Mouse (Mus musculus) thymus, adult 2 months (tissue): ENCODE results near the gene Vgll4. TPM values are rescaled to one million over a fixed set of nuclear protein-coding genes. Genes with fewer than 3 reads are reported as not detected.

Experiments
- DNase-seq: peaks from one replicate; pipeline ENCODE4 v3.0.0; 2021
- H3K27ac ChIP-seq: fragments of 200-500 bp; 2 replicates; pipeline ENCODE4 v1.5.1; 2012; ENCODE audit warnings: low read length, control low read depth; ENCODE audit not compliant: control insufficient read depth, insufficient read depth
- H3K27me3 ChIP-seq: fragments of 200-500 bp; 2 replicates; pipeline ENCODE4 v1.6.1; 2012; ENCODE audit warnings: mild to moderate bottlenecking, low read length, moderate library complexity, mixed read lengths; ENCODE audit not compliant: control insufficient read depth, insufficient read depth
- H3K36me3 ChIP-seq: fragments of 200-500 bp; 2 replicates; pipeline ENCODE4 v1.6.1; 2012; ENCODE audit warnings: mild to moderate bottlenecking, low read length, moderate library complexity; ENCODE audit not compliant: control insufficient read depth, insufficient read depth
- H3K4me1 ChIP-seq: fragments of 200-500 bp; replicated peaks from 2 replicates; pipeline ENCODE4 v1.6.1; 2012; ENCODE audit warnings: low read length; ENCODE audit not compliant: control insufficient read depth, insufficient read depth
- H3K4me3 ChIP-seq: fragments of 200-500 bp; 2 replicates; pipeline ENCODE4 v1.5.1; 2012; ENCODE audit warnings: mild to moderate bottlenecking, low read length, control low read depth, moderate library complexity; ENCODE audit not compliant: control insufficient read depth, insufficient read depth
- CTCF ChIP-seq: fragments of 200-500 bp; IDR thresholded peaks from 2 replicates; pipeline ENCODE4 v1.5.1; 2012; ENCODE audit warnings: mild to moderate bottlenecking, control low read depth, low read length, moderate library complexity, borderline replicate concordance; ENCODE audit not compliant: control insufficient read depth, poor library complexity, insufficient read depth; ENCODE audit errors: extremely low read depth
- POLR2A ChIP-seq: fragments of 200-500 bp; IDR thresholded peaks from 2 replicates; pipeline ENCODE4 v1.6.1; 2012; ENCODE audit warnings: mild to moderate bottlenecking, low read length, control low read depth, moderate library complexity; ENCODE audit not compliant: control insufficient read depth, poor library complexity, insufficient read depth; ENCODE audit errors: extremely low read depth
- WGBS: fragments of 180-500 bp; shearing (Covaris S2); methylation state at CpG from one replicate; pipeline ENCODE4 v1.1.7; 2018; 5-methylcytosine and 5-hydroxymethylcytosine counted together
- polyA plus RNA-seq: library from polyadenylated mRNA; depleted of rRNA; stranded (reverse); fragments of >200 nt; gene quantifications from 2 replicates; pipeline ENCODE4 v1.2.3, GENCODE M21; 2012

Gene Vgll4
- polyA plus RNA-seq, 1 experiment: 107 TPM

GRCm38 (mm10) chr6:114979715-114980114 lies 9.9 kb upstream of the Vgll4 start:
- Histone ChIP-seq H3K27ac (no peak overlapping the region), H3K36me3 (no peaks in the 10 kb centered on the region), H3K4me1 (no peaks in the 10 kb centered on the region), H3K4me3 (no peak overlapping the region), H3K27me3 (no peaks in the 10 kb centered on the region)
- 55% methylated on average over 1 of the region's 1 CpGs for WGBS
- TF ChIP-seq POLR2A (no peak), CTCF (no peak)
- no peak for DNase-seq

- DNase-seq: no peak
- no peak overlapping the region for H3K4me3 ChIP-seq
- TF ChIP-seq CTCF (no peak), POLR2A (no peak)
- no peak overlapping the region for H3K27ac ChIP-seq
- no peaks in the 10 kb centered on the region for H3K4me1 ChIP-seq
- no peaks in the 10 kb centered on the region for H3K27me3 ChIP-seq
- no peaks in the 10 kb centered on the region for H3K36me3 ChIP-seq
- 93% methylated on average over 7 of the region's 7 CpGs for WGBS
Measured at GRCm38 (mm10) chr6:114976915-114977419, 7.2 kb upstream of the Vgll4 start.

- TF ChIP-seq POLR2A (no peak), CTCF (no peak)
- Histone ChIP-seq H3K36me3 (no peaks in the 10 kb centered on the region), H3K27me3 (peaks cover 10% of the 10 kb centered on the region; the same call in 1 of the 2 replicates), H3K4me1 (peaks cover 5% of the 10 kb centered on the region), H3K27ac (no peak overlapping the region), H3K4me3 (no peak overlapping the region)
- WGBS: 92% methylated on average over 1 of the region's 1 CpGs
- no peak for DNase-seq
Measured at GRCm38 (mm10) chr6:114974331-114974730, 4.5 kb upstream of the Vgll4 start.

GRCm38 (mm10) chr6:114972988-114973387 lies 3.2 kb upstream of the Vgll4 start:
- no peak for DNase-seq
- Histone ChIP-seq H3K4me3 (no peak overlapping the region), H3K27me3 (peaks cover 11% of the 10 kb centered on the region; the same call in 1 of the 2 replicates), H3K36me3 (no peaks in the 10 kb centered on the region), H3K4me1 (peaks cover 17% of the 10 kb centered on the region), H3K27ac (no peak overlapping the region)
- WGBS: 88% methylated on average over 1 of the region's 1 CpGs
- TF ChIP-seq POLR2A: no peak
- no peak for TF ChIP-seq CTCF

- TF ChIP-seq CTCF (no peak), POLR2A (no peak)
- WGBS: 62% methylated on average over 5 of the region's 5 CpGs
- peaks cover 17% of the 10 kb centered on the region for H3K4me1 ChIP-seq
- no peak overlapping the region for H3K27ac ChIP-seq
- H3K4me3 ChIP-seq: no peak overlapping the region
- DNase-seq: no peak
- no peaks in the 10 kb centered on the region for H3K36me3 ChIP-seq
- peaks cover 16% of the 10 kb centered on the region; the same call in 1 of the 2 replicates for H3K27me3 ChIP-seq
Measured at GRCm38 (mm10) chr6:114970895-114971294, 1.1 kb upstream of the Vgll4 start.

- no peak overlapping the region for H3K4me3 ChIP-seq
- WGBS: 24% methylated on average over 6 of the region's 6 CpGs
- H3K27me3 ChIP-seq: peaks cover 16% of the 10 kb centered on the region; the same call in 1 of the 2 replicates
Measured at GRCm38 (mm10) chr6:114970386-114970785, 592 bp upstream of the Vgll4 start.

More at GRCm38 (mm10) chr6:114970386-114970785, 592 bp upstream of the Vgll4 start:
- DNase-seq: no peak
- H3K27ac ChIP-seq: no peak overlapping the region
- peaks cover 17% of the 10 kb centered on the region for H3K4me1 ChIP-seq
- TF ChIP-seq POLR2A (no peak), CTCF (no peak)
- H3K36me3 ChIP-seq: no peaks in the 10 kb centered on the region
